Mouse (Mus musculus) thymus, postnatal 0 days (tissue): ENCODE results near the gene Armh2. TPM values are rescaled to one million over a fixed set of nuclear protein-coding genes. Genes with fewer than 3 reads are reported as not detected.

ENCODE experiments used
- DNase-seq: peaks from one replicate; pipeline ENCODE4 v3.0.0-alpha.2; 2015; ENCODE audit warnings: low spot score
- polyA plus RNA-seq: library from polyadenylated mRNA; unstranded; fragments of >200 nt; fragmentation: Nextera tagmentation; extraction: Ambion mirVana; gene quantifications from 2 replicates; pipeline ENCODE4 v1.2.1, GENCODE M21; 2015

Armh2 gene
- polyA plus RNA-seq, result not detected in 2 replicates

DNA sequence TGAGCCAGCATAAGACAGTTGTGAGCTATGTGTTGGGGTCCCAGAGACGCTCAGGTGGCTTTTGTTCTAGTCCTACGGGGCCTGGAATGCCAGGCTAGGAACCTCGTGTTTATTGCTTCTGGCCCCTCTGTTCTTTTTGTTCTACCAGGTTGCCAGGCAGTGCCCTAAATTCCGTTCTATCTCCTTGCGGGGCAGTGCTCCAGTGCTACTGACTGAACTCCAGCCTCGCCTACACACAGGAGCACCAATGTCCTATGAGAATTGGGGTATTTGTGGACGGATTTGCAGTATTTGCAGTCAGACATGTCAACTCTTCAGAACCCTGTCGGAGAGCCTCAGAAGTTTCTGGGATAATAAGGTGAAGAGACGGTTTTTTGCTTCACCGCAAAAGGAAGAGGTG, at the start of gene Armh2:
Gene Armh2, plus strand, starts transcription at position 205 of the 400 bp plus-strand sequence.
- DNase-seq, result no peak

DNA sequence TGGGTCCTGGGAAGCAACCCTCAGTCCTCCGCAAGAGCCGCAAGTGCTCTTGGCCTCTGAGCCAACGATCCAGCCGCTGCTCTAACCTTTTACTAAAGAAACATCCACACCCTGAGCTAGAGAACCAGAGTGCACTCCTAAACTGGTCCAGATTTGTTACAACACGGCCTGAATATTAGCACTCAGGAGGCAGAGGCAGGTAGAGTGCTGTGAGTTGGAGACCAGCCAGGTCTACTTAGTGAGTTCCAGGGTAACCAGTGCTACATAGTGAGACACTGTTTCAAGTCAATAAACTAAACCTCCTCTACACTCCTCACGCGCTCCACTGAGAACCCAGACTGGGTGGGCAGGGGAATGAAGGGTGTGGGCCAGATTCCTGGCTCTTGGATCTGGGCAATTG, 47.7 kb upstream of the Armh2 start:
- DNase-seq, result no peak

GRCm38 (mm10) chr13:24698746-24699145, 42.3 kb upstream of the Armh2 start:
- no peak for DNase-seq

DNA sequence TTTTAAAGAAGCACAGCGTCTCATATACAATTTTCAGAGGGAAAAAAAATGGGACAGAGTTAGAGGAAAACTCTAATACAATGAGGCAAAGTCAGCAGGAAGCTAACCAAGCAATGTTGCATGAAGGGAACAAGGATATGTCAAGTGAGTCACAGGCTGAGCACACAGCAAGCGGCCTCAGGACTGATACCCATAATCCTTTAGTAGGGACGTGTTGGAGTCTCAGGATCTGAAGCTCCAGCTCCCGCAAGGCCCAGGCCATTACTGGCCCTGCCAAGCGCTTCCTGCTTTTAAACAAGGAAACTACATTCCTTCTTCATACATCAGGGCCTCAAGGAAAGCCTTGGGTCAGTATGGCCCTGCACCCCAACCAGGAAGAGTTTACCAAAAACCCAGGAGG, 38.9 kb upstream of the Armh2 start:
- DNase-seq, result no peak

DNA sequence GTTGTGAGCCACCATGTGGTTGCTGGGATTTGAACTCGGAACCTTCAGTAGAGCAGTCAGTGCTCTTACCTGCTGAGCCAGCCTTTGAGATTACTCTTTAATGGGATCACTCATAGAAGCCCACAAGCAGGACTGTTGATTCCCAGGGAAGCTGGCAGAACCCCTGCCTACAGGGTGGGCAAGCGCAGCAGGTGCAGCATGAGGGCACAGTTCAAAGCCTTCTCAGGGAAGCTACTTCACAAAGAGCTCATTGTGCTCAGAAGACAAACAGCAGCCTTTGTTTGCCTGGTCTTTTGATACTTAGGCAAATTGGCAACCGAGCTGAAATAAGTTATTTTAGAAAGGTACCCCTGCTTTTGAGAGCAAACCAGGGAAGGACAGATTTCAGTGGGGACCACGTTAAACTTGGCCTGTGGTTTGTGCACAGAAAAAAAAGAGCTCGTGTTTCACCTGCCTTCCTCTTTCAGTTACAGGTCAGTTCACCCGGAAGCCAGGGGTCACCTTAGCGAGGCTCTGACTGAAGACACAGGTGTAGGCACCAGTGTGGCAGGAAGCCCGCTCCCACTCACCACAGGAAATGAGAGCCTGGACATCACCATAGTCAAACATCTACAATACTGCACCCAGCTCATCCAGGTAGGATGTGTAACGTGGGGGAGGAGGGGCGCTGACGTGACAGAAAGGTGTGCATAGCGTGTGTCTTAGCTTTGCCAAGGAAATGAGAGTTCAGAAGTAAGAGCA, 31.2 kb upstream of the Armh2 start:
- peak; percentile 71 for DNase-seq

DNA sequence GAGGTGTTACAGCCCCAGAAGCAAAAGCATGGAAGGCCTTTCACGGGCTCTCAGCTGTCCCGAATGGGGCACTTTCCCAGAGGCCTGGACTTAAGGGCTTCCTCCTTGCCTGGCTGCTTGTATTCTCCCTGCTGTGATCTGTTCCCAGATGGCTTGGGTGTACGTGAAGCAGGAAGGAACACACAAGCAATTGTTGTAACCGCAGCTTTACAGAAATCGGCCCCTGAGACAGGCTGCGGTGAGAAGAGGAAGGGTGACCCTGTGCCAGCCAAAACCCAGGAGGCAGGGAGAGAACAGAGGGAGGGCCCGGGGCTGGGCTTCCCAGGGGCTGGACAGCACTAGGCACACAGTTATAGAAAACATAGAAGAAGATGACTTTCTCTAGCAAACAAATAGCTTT, 30.1 kb upstream of the Armh2 start:
- peak; percentile 18 for DNase-seq

- no peak for DNase-seq
Observed at GRCm38 (mm10) chr13:24712581-24713130, 28.4 kb upstream of the Armh2 start.

- peak; percentile 79 for DNase-seq
Observed at GRCm38 (mm10) chr13:24713434-24714000, 27.5 kb upstream of the Armh2 start.

DNA sequence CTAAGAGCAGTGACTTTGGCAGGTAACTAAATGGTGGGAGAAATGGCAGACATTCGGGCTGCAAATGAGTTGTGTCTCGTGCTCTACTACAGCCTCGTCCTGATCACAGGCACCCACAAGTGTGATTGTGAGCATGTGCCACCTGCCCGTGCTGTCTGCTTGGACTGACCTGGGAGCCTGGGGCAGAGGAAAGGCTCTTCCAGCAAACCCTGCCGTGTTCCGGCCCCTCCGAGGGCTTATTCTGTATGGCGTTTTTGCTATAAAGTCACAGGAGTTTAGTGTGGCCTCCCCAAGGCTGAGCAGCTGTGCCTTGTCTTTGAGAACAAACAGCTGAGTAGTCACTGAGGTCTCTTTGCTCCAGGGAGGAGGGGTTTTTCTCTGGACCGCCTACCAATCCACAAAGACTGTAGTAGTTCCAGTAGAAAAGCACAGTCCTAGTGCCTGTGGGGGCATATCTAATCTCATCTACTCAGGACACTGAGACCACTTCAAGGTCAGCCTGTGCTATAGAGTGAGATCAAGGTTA, 26.6 kb upstream of the Armh2 start:
- no peak for DNase-seq

- no peak for DNase-seq
Observed at GRCm38 (mm10) chr13:24715601-24716000, 25.4 kb upstream of the Armh2 start.

DNA sequence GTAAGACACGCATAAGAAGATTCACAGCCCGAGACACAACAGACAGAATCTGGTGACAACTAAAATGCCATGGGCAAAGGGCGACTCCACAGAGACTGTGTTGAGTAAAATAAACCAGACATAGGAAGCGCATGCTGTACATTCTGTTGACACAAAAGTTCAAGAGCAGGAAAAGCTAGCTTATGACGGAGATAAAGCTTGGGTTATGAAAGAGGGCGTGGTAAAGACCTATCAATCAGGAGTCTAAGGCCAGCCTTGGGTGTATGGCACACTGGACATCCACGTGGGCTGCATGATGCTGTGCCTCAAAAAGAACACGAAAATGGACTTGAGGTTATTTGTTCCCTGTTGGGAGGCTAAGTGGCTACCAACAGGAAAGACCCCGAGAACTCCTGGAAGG, 24.6 kb upstream of the Armh2 start:
- DNase-seq, result no peak

DNA sequence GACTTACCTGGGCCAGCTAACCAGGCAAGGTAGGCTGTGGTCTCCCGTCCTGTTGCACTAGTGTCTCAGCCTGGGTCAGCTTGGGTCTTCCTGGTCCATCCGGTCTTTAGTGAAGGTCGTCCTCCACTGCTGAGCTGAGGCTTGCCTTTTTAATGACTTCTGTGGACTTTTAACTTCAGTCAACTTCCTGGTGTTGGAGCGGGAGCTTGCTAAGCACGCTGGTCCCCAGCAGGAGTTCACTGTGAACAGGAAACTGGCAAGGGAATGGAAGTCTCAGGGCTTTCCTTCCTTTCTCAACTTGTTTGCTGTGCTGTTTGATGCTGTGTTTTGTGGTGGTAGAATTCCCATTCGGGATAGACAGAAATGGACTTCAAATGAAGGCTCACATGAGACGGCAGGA, 23.4 kb upstream of the Armh2 start:
- no peak for DNase-seq

GRCm38 (mm10) chr13:24721502-24721901, 19.5 kb upstream of the Armh2 start:
- DNase-seq, result no peak

DNA sequence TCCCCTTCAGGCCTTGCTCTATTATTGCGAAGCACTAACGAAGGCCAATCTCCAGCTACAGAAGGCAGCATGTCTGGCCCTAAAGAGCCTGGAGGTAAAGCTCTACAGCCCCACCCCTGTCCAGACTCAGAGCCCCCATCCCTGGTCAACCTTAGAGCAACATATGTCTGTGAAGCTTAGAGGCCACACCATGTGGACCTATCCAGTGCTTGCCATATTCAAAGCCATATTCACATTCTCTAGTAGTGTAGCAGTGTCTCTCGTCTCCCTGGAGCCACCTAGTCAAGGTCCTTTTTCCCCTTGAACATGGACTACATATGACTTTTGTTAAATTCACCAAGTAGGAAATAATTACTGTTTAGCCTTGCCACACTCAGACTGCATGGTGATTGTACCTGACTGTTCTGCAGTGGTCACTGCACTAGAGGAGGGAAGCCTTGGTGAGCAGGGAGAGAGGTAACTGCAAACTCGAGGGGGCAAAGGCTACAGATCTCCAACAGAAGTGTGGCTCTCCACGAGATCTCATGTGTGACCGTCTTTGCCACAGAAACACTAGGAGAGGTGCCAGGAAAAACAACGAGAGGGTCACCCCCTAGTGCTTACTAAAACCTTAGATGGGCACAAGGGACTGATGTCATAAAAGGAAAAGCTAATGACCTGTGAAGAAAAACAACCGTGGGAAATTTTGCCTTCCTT, 17.2 kb upstream of the Armh2 start:
- DNase-seq, result no peak

- DNase-seq, result no peak
Observed at GRCm38 (mm10) chr13:24724395-24724759, 16.7 kb upstream of the Armh2 start.

DNA sequence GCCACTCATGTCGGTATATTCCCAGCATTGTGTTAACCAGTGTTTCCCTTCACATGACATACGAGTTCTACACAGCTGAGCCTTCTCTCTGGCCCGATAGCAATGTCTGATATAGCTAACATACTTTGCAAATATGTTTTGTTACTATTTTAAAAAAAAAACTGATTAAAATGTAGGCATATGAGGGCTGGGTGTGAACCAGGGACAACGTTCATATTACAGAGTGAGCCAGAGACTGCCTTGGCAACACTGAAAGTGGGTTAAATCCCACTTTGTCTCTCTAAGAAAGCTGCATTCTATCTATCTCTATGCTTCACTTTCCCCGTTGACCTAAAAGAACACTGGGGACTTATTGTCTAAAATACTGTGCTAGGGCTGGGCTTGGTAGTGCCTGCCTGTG, 11.9 kb upstream of the Armh2 start:
- DNase-seq, result no peak

DNA sequence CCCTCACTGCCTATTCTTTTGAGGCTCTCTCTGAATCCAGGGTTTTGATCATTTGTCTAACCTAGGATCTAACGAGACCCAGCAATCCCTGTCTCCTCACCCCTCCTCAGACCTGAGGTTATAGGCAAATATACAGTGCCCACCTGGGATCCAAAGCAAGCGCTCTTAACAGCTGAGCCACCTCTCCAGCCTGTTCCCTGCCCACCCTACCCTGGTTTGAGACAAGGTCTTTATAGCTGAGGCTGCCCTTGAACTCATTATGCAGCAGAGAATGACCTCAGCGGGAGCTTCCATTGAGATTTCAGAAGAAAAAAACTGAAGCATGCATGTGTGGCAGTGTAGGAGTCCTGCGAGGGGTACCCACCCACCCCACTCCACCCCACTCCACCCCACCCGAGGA, 6.5 kb upstream of the Armh2 start:
- DNase-seq, result no peak

GRCm38 (mm10) chr13:24735608-24736131, 5.4 kb upstream of the Armh2 start:
- no peak for DNase-seq

GRCm38 (mm10) chr13:24747823-24748222, 6.8 kb downstream of the Armh2 start:
- DNase-seq, result no peak

GRCm38 (mm10) chr13:24750807-24751206, 9.8 kb downstream of the Armh2 start:
- no peak for DNase-seq

- DNase-seq, result no peak
Observed at GRCm38 (mm10) chr13:24751396-24751795, 10.4 kb downstream of the Armh2 start.

- no peak for DNase-seq
Observed at GRCm38 (mm10) chr13:24756756-24757155, 15.7 kb downstream of the Armh2 start.
